Mouse (Mus musculus): ENCODE measurements around the gene Patz1.

- TF ChIP-seq CTCF (conservative IDR thresholded peaks at IDR 0.05; ENCODE audit: insufficient read depth, insufficient read length, low read depth, low read length) (no peak), POLR2A (IDR thresholded peaks at IDR 0.05; ENCODE audit: low read depth, low read length) (no peak)
Measured at GRCm38 (mm10) chr11:3301075-3301474, 12.4 kb downstream of the Patz1 start.

Data from kidney, adult 2 months (tissue).